Mouse (Mus musculus) CH12.LX (cell line): ENCODE measurements around the gene Plgrkt. TPM values are rescaled to one million over a fixed set of nuclear protein-coding genes. Genes with fewer than 3 reads are reported as not detected.

ENCODE experiments used
- DNase-seq: peaks from one replicate; pipeline ENCODE4 v3.0.0-alpha.2; 2013; ENCODE audit errors: extremely low read depth
- H3K27ac ChIP-seq: 2 replicates; pipeline ENCODE4 v1.5.1; 2012; ENCODE audit warnings: low read depth, mild to moderate bottlenecking, control low read depth, moderate library complexity; ENCODE audit not compliant: insufficient read depth
- H3K27me3 ChIP-seq: replicated peaks from 2 replicates; pipeline ENCODE3; 2012; ENCODE audit warnings: inconsistent platforms
- H3K36me3 ChIP-seq, 2 experiments: replicated peaks in 1 of 2; 2 replicates each; pipeline versions ENCODE3 to v1.6.1; 2012; ENCODE audit warnings: inconsistent platforms in 1 of 2, low read length in 1 of 2, mild to moderate bottlenecking in 1 of 2, mixed read lengths in 1 of 2, moderate library complexity in 1 of 2; ENCODE audit not compliant: control insufficient read depth in 1 of 2, insufficient read depth in 1 of 2
- H3K4me1 ChIP-seq, 2 experiments: 2 replicates each; pipeline ENCODE4 v1.6.1; 2012; ENCODE audit warnings: inconsistent platforms in 1 of 2, moderate library complexity in 1 of 2; ENCODE audit not compliant: insufficient read depth in 2 of 2, control insufficient read depth in 1 of 2
- H3K4me2 ChIP-seq: 2 replicates; pipeline ENCODE4 v1.6.1; 2012; ENCODE audit warnings: low read depth, mild to moderate bottlenecking, control low read depth; ENCODE audit not compliant: poor library complexity, insufficient read depth, severe bottlenecking
- H3K4me3 ChIP-seq, 3 experiments: fragments of 150-350 bp in 1 of 3; sonication (generic) in 1 of 3; replicated peaks in 1 of 3; 2 replicates each; pipeline versions ENCODE3 to v1.5.1; 2011 to 2012; ENCODE audit warnings: low read depth in 2 of 3, low read length in 2 of 3, mild to moderate bottlenecking in 2 of 3, moderate library complexity in 2 of 3, control low read depth in 1 of 3, improper control_type of control experiment in 1 of 3, inconsistent platforms in 1 of 3, mixed read lengths in 1 of 3; ENCODE audit not compliant: poor library complexity in 1 of 3
- H3K79me2 ChIP-seq: replicated peaks from 2 replicates; pipeline ENCODE4 v1.6.1; 2012; ENCODE audit warnings: mild to moderate bottlenecking, moderate library complexity; ENCODE audit not compliant: control insufficient read depth, poor library complexity, insufficient read depth, severe bottlenecking; ENCODE audit errors: extremely low read depth
- H3K9ac ChIP-seq: 2 replicates; pipeline ENCODE4 v1.6.1; 2012; ENCODE audit warnings: low read depth, mild to moderate bottlenecking, control low read depth, moderate library complexity; ENCODE audit not compliant: insufficient read depth
- H3K9me3 ChIP-seq: replicated peaks from 2 replicates; pipeline ENCODE3; 2012; ENCODE audit warnings: low read length, inconsistent platforms, mixed read lengths
- BHLHE40 ChIP-seq: IDR thresholded peaks from 2 replicates; pipeline ENCODE4 v1.6.1; 2011; ENCODE audit warnings: mild to moderate bottlenecking, low read depth, low read length, improper control_type of control experiment
- CHD1 ChIP-seq: IDR thresholded peaks from 2 replicates; pipeline ENCODE4 v1.6.1; 2012; ENCODE audit warnings: low read depth, low read length, improper control_type of control experiment, inconsistent platforms
- CHD2 ChIP-seq: IDR thresholded peaks from 2 replicates; pipeline ENCODE4 v1.6.1; 2011; ENCODE audit warnings: low read length, improper control_type of control experiment
- CTCF ChIP-seq, 2 experiments: IDR thresholded peaks in 1 of 2; conservative IDR thresholded peaks in 1 of 2; 2 replicates each; pipeline ENCODE4 v1.5.1; 2011 to 2012; ENCODE audit warnings: low read depth in 2 of 2, low read length in 2 of 2, improper control_type of control experiment in 1 of 2, inconsistent platforms in 1 of 2, mild to moderate bottlenecking in 1 of 2, moderate library complexity in 1 of 2
- E2F4 ChIP-seq: IDR thresholded peaks from 2 replicates; pipeline ENCODE4 v1.6.1; 2011; ENCODE audit warnings: low read depth, low read length, improper control_type of control experiment; ENCODE audit not compliant: insufficient replicate concordance
- EP300 ChIP-seq: IDR thresholded peaks from 2 replicates; pipeline ENCODE4 v1.6.1; 2011; ENCODE audit warnings: low read length, improper control_type of control experiment
- ETS1 ChIP-seq: conservative IDR thresholded peaks from 2 replicates; pipeline ENCODE4 v1.6.1; 2012; ENCODE audit warnings: low read depth, mild to moderate bottlenecking, inconsistent platforms, low read length, improper control_type of control experiment, moderate library complexity
- GABPA ChIP-seq: IDR thresholded peaks from 2 replicates; pipeline ENCODE4 v1.6.1; 2012; ENCODE audit warnings: low read depth, low read length, improper control_type of control experiment, inconsistent platforms; ENCODE audit not compliant: insufficient replicate concordance
- HCFC1 ChIP-seq: IDR thresholded peaks from 2 replicates; pipeline ENCODE4 v1.6.1; 2012; ENCODE audit warnings: low read depth, mild to moderate bottlenecking, inconsistent platforms, low read length, improper control_type of control experiment
- IRF4 ChIP-seq: IDR thresholded peaks from 2 replicates; pipeline ENCODE4 v1.6.1; 2014; ENCODE audit warnings: low read depth, mild to moderate bottlenecking, inconsistent platforms, low read length, improper control_type of control experiment
- JUN ChIP-seq: IDR thresholded peaks from 2 replicates; pipeline ENCODE4 v1.6.1; 2011; ENCODE audit warnings: low read depth, mild to moderate bottlenecking, low read length, improper control_type of control experiment, moderate library complexity; ENCODE audit not compliant: insufficient read depth
- MAFK ChIP-seq: IDR thresholded peaks from 2 replicates; pipeline ENCODE4 v1.6.1; 2011; ENCODE audit warnings: low read length, improper control_type of control experiment; ENCODE audit not compliant: insufficient replicate concordance
- MAX ChIP-seq: IDR thresholded peaks from 2 replicates; pipeline ENCODE4 v1.6.1; 2011; ENCODE audit warnings: low read length, improper control_type of control experiment
- MAZ ChIP-seq: IDR thresholded peaks from 2 replicates; pipeline ENCODE4 v1.6.1; 2012; ENCODE audit warnings: low read depth, mild to moderate bottlenecking, inconsistent platforms, low read length, improper control_type of control experiment, moderate library complexity
- MEF2A ChIP-seq: IDR thresholded peaks from 2 replicates; pipeline ENCODE4 v1.6.1; 2014; ENCODE audit warnings: low read depth, mild to moderate bottlenecking, inconsistent platforms, low read length, improper control_type of control experiment, borderline replicate concordance
- MYC ChIP-seq: IDR thresholded peaks from 2 replicates; pipeline ENCODE4 v1.6.1; 2011; ENCODE audit warnings: low read depth, mild to moderate bottlenecking, improper control_type of control experiment, low read length
- NELFE ChIP-seq: IDR thresholded peaks from 2 replicates; pipeline ENCODE4 v1.6.1; 2011; ENCODE audit warnings: low read depth, low read length, improper control_type of control experiment
- NRF1 ChIP-seq: IDR thresholded peaks from 2 replicates; pipeline ENCODE4 v1.6.1; 2014; ENCODE audit warnings: low read depth, mild to moderate bottlenecking, inconsistent platforms, low read length, improper control_type of control experiment, moderate library complexity
- PAX5 ChIP-seq: IDR thresholded peaks from 2 replicates; pipeline ENCODE4 v1.6.1; 2012; ENCODE audit warnings: low read length, inconsistent platforms, mixed read lengths
- POLR2A ChIP-seq: IDR thresholded peaks from 2 replicates; pipeline ENCODE4 v1.6.1; 2011; ENCODE audit warnings: low read depth, mild to moderate bottlenecking, improper control_type of control experiment, low read length
- POLR2AphosphoS2 ChIP-seq: IDR thresholded peaks from 2 replicates; pipeline ENCODE4 v1.6.1; 2011; ENCODE audit warnings: low read depth, low read length, improper control_type of control experiment
- RCOR1 ChIP-seq: conservative IDR thresholded peaks from 2 replicates; pipeline ENCODE4 v1.6.1; 2012; ENCODE audit warnings: low read depth, mild to moderate bottlenecking, inconsistent platforms, low read length, improper control_type of control experiment
- SIN3A ChIP-seq: IDR thresholded peaks from 2 replicates; pipeline ENCODE4 v1.6.1; 2012; ENCODE audit warnings: low read length, improper control_type of control experiment, inconsistent platforms
- SMC3 ChIP-seq: IDR thresholded peaks from 2 replicates; pipeline ENCODE4 v1.6.1; 2011; ENCODE audit warnings: low read depth, low read length, improper control_type of control experiment
- TBP ChIP-seq: conservative IDR thresholded peaks from 2 replicates; pipeline ENCODE4 v1.6.1; 2011; ENCODE audit warnings: low read depth, low read length, improper control_type of control experiment
- TCF12 ChIP-seq: IDR thresholded peaks from 2 replicates; pipeline ENCODE4 v1.6.1; 2014; ENCODE audit warnings: low read depth, mild to moderate bottlenecking, inconsistent platforms, low read length, improper control_type of control experiment
- UBTF ChIP-seq: IDR thresholded peaks from 2 replicates; pipeline ENCODE4 v1.6.1; 2012; ENCODE audit warnings: low read depth, mild to moderate bottlenecking, inconsistent platforms, low read length, improper control_type of control experiment, moderate library complexity
- USF1 ChIP-seq: IDR thresholded peaks from 2 replicates; pipeline ENCODE4 v1.6.1; 2014; ENCODE audit warnings: low read depth, mild to moderate bottlenecking, inconsistent platforms, low read length, improper control_type of control experiment
- ZKSCAN1 ChIP-seq: IDR thresholded peaks from 2 replicates; pipeline ENCODE4 v1.6.1; 2012; ENCODE audit warnings: low read depth, inconsistent platforms, low read length, improper control_type of control experiment, borderline replicate concordance
- ZNF384 ChIP-seq: IDR thresholded peaks from 2 replicates; pipeline ENCODE4 v1.6.1; 2012; ENCODE audit warnings: low read depth, low read length, improper control_type of control experiment, inconsistent platforms
- dilution Hi-C: fragments of 300-500 bp; cut with MboI; formaldehyde crosslinking; loops from 2 replicates; pipeline ENCODE4 v1.14.3; 2020; ENCODE audit warnings: low sequenced_read_pairs; ENCODE audit not compliant: extremely low pct_unique_long_range_greater_than_20kb, extremely low pct_ligation_motif_present
- in situ Hi-C: fragments of 300-500 bp; cut with MboI; formaldehyde crosslinking; loops from 3 replicates; pipeline ENCODE4 v1.14.3; 2019; ENCODE audit warnings: low sequenced_read_pairs, low pct_ligation_motif_present, low pct_unique_long_range_greater_than_20kb, mixed read lengths
- polyA plus RNA-seq: library from polyadenylated mRNA; unstranded; fragments of >175 nt; gene quantifications from 2 replicates; pipeline ENCODE4 v1.2.1, GENCODE M21; 2012; ENCODE audit warnings: low read depth; ENCODE audit not compliant: insufficient read length
- total RNA-seq, 2 experiments: library from RNA; depleted of rRNA; stranded (reverse); fragments of 300-350 nt in 1 of 2; fragments of >200 nt in 1 of 2; gene quantifications; 2 replicates each; pipeline ENCODE4 v1.2.3; 2012 to 2014

The Plgrkt gene
- total and polyA plus RNA-seq, 3 experiments: 31.3 to 40.6 (median 33.0) TPM

DNA sequence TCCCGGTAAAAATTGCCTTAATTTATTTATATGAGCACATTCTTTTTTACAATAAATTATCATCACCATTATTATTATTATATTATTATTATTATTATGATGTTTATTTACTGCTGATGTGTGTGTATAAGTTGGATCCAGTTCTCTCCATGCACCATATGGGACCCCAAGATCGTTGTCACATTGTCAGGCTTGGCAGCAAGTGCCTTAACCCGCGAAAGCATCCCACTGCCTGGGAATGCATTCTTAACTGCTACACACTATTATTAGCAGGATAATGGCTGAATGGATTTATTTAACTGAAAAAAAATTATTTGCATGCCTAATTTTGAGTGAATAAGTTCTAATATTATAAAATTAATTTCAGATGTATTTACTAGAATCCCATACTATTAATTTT, 40.8 kb downstream of the Plgrkt start:
- no peaks in the 10 kb centered on the region for H3K9me3 ChIP-seq
- H3K4me1 ChIP-seq: peaks cover 0 to 8% of the 10 kb centered on the region in 2 experiments; a peak in 1 of 4 replicates
- no peak overlapping the region for H3K27ac ChIP-seq
- DNase-seq: no peak
- H3K4me2 ChIP-seq: no peak overlapping the region
- H3K36me3 ChIP-seq: no peaks in the 10 kb centered on the region
- H3K9ac ChIP-seq: no peak overlapping the region
- in situ Hi-C loops: no loop called here
- TF ChIP-seq MAX: no peak
- no peak for TF ChIP-seq NELFE
- no peak for TF ChIP-seq TBP
- TF ChIP-seq MEF2A: no peak
- no peak for TF ChIP-seq JUN
- no peak for TF ChIP-seq MYC
- TF ChIP-seq E2F4: no peak
- no peak for TF ChIP-seq PAX5
- TF ChIP-seq SIN3A: no peak
- TF ChIP-seq SMC3: no peak
- no peak for TF ChIP-seq RCOR1
- no peak for TF ChIP-seq MAFK
- TF ChIP-seq ZKSCAN1: no peak
- TF ChIP-seq UBTF: no peak
- no peak for TF ChIP-seq ETS1
- no peak for TF ChIP-seq TCF12
- no peak for TF ChIP-seq IRF4
- no peak for TF ChIP-seq MAZ
- TF ChIP-seq, all 38 proteins: peak for 0
- dilution Hi-C loops: no loop called here
- Histone ChIP-seq H3K79me2 (no peaks in the 10 kb centered on the region; the same call in 1 of the 2 replicates), H3K4me3 (no peak overlapping the region), H3K27me3 (no peaks in the 10 kb centered on the region)

DNA sequence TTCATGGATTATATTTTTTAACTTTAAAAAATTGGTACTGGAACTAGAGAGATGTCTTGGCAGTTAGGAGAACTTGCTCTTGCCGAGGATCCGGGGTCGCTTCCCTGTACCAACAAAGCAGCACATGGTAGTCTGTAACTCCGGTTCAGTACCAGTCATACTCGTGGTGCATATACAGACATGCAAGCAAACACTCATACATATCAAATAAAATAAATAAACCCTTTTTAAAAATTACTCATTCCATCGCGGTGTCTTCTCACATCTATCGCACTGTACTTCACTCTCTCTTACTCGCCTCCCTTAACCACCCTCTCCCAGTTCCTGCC, 41.4 kb downstream of the Plgrkt start:
- TF ChIP-seq NRF1: no peak
- TF ChIP-seq MEF2A: no peak
- TF ChIP-seq HCFC1: no peak
- no peak for TF ChIP-seq PAX5
- TF ChIP-seq CHD2: no peak
- TF ChIP-seq ZKSCAN1: no peak
- no peak for TF ChIP-seq POLR2AphosphoS2
- TF ChIP-seq SMC3: no peak
- TF ChIP-seq POLR2A: no peak
- TF ChIP-seq CHD1: no peak
- no peak for TF ChIP-seq CTCF (conservative IDR thresholded peaks at IDR 0.05 in 1 of 2, IDR thresholded peaks at IDR 0.05 in 1 of 2; ENCODE audit: low read depth in 2 of 2, low read length in 2 of 2)
- no peak for TF ChIP-seq NELFE
- no peak for TF ChIP-seq JUN
- TF ChIP-seq USF1: no peak
- no peak for TF ChIP-seq ZNF384
- TF ChIP-seq SIN3A: no peak
- TF ChIP-seq GABPA: no peak
- no peak for TF ChIP-seq BHLHE40
- no peak for TF ChIP-seq UBTF
- no peak for TF ChIP-seq EP300
- H3K4me3 ChIP-seq: no peak overlapping the region
- no peaks in the 10 kb centered on the region for H3K27me3 ChIP-seq
- H3K27ac ChIP-seq: no peak overlapping the region
- no peak for DNase-seq
- dilution Hi-C loops: no loop called here
- no peaks in the 10 kb centered on the region for H3K36me3 ChIP-seq
- H3K4me1 ChIP-seq: peaks cover 0 to 8% of the 10 kb centered on the region in 2 experiments; a peak in 1 of 4 replicates
- in situ Hi-C loops: no loop called here
- no peaks in the 10 kb centered on the region; the same call in 1 of the 2 replicates for H3K79me2 ChIP-seq
- H3K4me2 ChIP-seq: no peak overlapping the region
- no peaks in the 10 kb centered on the region for H3K9me3 ChIP-seq
- peak overlapping the region; percentile 39; the same call in 1 of the 2 replicates for H3K9ac ChIP-seq
